Mouse (Mus musculus): ENCODE measurements at regions not wholly inside any gene's neighbourhood (a gene's known extent, or its start where the extent isn't known, plus 50 kb on each side); places are given as distances from the start of the nearest gene placed in this dataset.

GRCm38 (mm10) chr4:125959426-125959825 lies 64.9 kb upstream of the Csf3r start:
- TF ChIP-seq GATA1 (IDR thresholded peaks at IDR 0.05; ENCODE audit: borderline replicate concordance, low read length) (no peak), FLI1 (IDR thresholded peaks at IDR 0.05; ENCODE audit: low read length) (no peak)
- Histone ChIP-seq H3K36me3 (replicated peaks; ENCODE audit: low read length) (no peaks in the 10 kb centered on the region), H3K4me3 (replicated peaks) (no peak overlapping the region), H3K4me1 (no peaks in the 10 kb centered on the region), H3K27me3 (replicated peaks) (peaks cover 14% of the 10 kb centered on the region), H3K9me3 (no peaks in the 10 kb centered on the region)

GRCm38 (mm10) chr4:125960704-125961279 lies 63.6 kb upstream of the Csf3r start:
- Histone ChIP-seq H3K36me3 (replicated peaks; ENCODE audit: low read length) (no peaks in the 10 kb centered on the region), H3K4me3 (replicated peaks) (no peak overlapping the region), H3K4me1 (no peaks in the 10 kb centered on the region), H3K9me3 (no peaks in the 10 kb centered on the region), H3K27me3 (replicated peaks) (peaks cover 14% of the 10 kb centered on the region)
- TF ChIP-seq FLI1 (IDR thresholded peaks at IDR 0.05; ENCODE audit: low read length) (no peak), GATA1 (IDR thresholded peaks at IDR 0.05; ENCODE audit: borderline replicate concordance, low read length) (no peak)

GRCm38 (mm10) chr4:125962677-125963076 lies 61.7 kb upstream of the Csf3r start:
- H3K4me1 ChIP-seq: no peaks in the 10 kb centered on the region
- H3K9me3 ChIP-seq: no peaks in the 10 kb centered on the region
- H3K36me3 ChIP-seq (replicated peaks; ENCODE audit: low read length): no peaks in the 10 kb centered on the region
- no peak overlapping the region for H3K4me3 ChIP-seq (replicated peaks)
- peaks cover 14% of the 10 kb centered on the region for H3K27me3 ChIP-seq (replicated peaks)
- TF ChIP-seq FLI1 (IDR thresholded peaks at IDR 0.05; ENCODE audit: low read length): no peak
- no peak for TF ChIP-seq GATA1 (IDR thresholded peaks at IDR 0.05; ENCODE audit: borderline replicate concordance, low read length)

Measured in megakaryocyte, embryonic 14.5 days (primary cell).